Mouse (Mus musculus) intestine, postnatal 0 days (tissue): ENCODE measurements around the gene Wasf1. TPM values are rescaled to one million over a fixed set of nuclear protein-coding genes. Genes with fewer than 3 reads are reported as not detected.

Experiments used
- ATAC-seq: fragments of 200-750 bp; cut with Nextera tagmentation; 2 replicates; pipeline ENCODE4 v1.8.0; 2017; ENCODE audit warnings: mild to moderate bottlenecking, moderate TSS enrichment, moderate library complexity
- H3K27ac ChIP-seq: fragments of 300-500 bp; sonication (generic); 2 replicates; pipeline ENCODE4 v1.5.1; 2014; ENCODE audit warnings: mild to moderate bottlenecking, low read depth, low read length, moderate library complexity
- H3K27me3 ChIP-seq: fragments of 300-500 bp; sonication (generic); replicated peaks from 2 replicates; pipeline ENCODE4 v1.6.1; 2014; ENCODE audit warnings: low read length, mixed read lengths; ENCODE audit not compliant: control insufficient read depth, insufficient read depth
- H3K36me3 ChIP-seq: fragments of 300-500 bp; sonication (generic); 2 replicates; pipeline ENCODE4 v1.6.1; 2014; ENCODE audit warnings: mild to moderate bottlenecking, moderate library complexity; ENCODE audit not compliant: control insufficient read depth, insufficient read depth
- H3K4me1 ChIP-seq: fragments of 300-500 bp; sonication (generic); replicated peaks from 2 replicates; pipeline ENCODE4 v1.6.1; 2014; ENCODE audit warnings: antibody characterized with exemption, low read length, mixed read lengths; ENCODE audit not compliant: control insufficient read depth, insufficient read depth
- H3K4me2 ChIP-seq: fragments of 300-500 bp; sonication (generic); replicated peaks from 2 replicates; pipeline ENCODE4 v1.6.1; 2014; ENCODE audit warnings: low read depth, mild to moderate bottlenecking, moderate library complexity
- H3K4me3 ChIP-seq: fragments of 300-500 bp; sonication (generic); 2 replicates; pipeline ENCODE4 v1.5.1; 2014; ENCODE audit warnings: low read depth, low read length
- H3K9ac ChIP-seq: fragments of 300-500 bp; sonication (generic); 2 replicates; pipeline ENCODE4 v1.6.1; 2014; ENCODE audit warnings: mild to moderate bottlenecking, low read depth, low read length
- H3K9me3 ChIP-seq: fragments of 300-500 bp; sonication (generic); 2 replicates; pipeline ENCODE4 v1.6.1; 2016; ENCODE audit warnings: mixed run types; ENCODE audit not compliant: control insufficient read depth
- CTCF ChIP-seq: sonication (generic); IDR thresholded peaks from 2 replicates; pipeline ENCODE4 v1.5.1; 2016; ENCODE audit warnings: low read depth, mild to moderate bottlenecking, control low read depth, antibody characterized with exemption, moderate library complexity
- WGBS: fragments of 180-500 bp; shearing (Covaris S2); extraction: QIAGEN DNeasy Blood & Tissue Kit; methylation state at CpG from one replicate; pipeline ENCODE4 v1.1.7; 2014; 5-methylcytosine and 5-hydroxymethylcytosine counted together
- polyA plus RNA-seq: library from polyadenylated mRNA; unstranded; fragments of >200 nt; fragmentation: Nextera tagmentation; extraction: Ambion mirVana; gene quantifications from 2 replicates; pipeline ENCODE4 v1.2.1, GENCODE M21; 2015

Gene Wasf1
- polyA plus RNA-seq, 1 experiment from 2014 or later = 4.6 TPM

GRCm38 (mm10) chr10:40872052-40872451 is 11.2 kb upstream of the Wasf1 start:
- 84% methylated on average over 2 of the region's 2 CpGs for WGBS
- TF ChIP-seq CTCF = no peak
- ATAC-seq = no peak

GRCm38 (mm10) chr10:40878246-40878645 is 5.0 kb upstream of the Wasf1 start:
- WGBS = 90% methylated on average over 3 of the region's 3 CpGs
- ATAC-seq = no peak
- Histone ChIP-seq H3K4me2 (no peak overlapping the region), H3K4me3 (no peak overlapping the region), H3K27ac (no peak overlapping the region), H3K4me1 (peaks cover 4% of the 10 kb centered on the region; the same call in 1 of the 2 replicates), H3K9me3 (no peaks in the 10 kb centered on the region), H3K36me3 (no peaks in the 10 kb centered on the region), H3K9ac (no peak overlapping the region), H3K27me3 (no peaks in the 10 kb centered on the region)
- no peak for TF ChIP-seq CTCF

More at GRCm38 (mm10) chr10:40872052-40872451, 11.2 kb upstream of the Wasf1 start:
- no peak overlapping the region for H3K4me2 ChIP-seq
- H3K9me3 ChIP-seq = no peaks in the 10 kb centered on the region
- no peaks in the 10 kb centered on the region for H3K4me1 ChIP-seq
- H3K27ac ChIP-seq = no peak overlapping the region
- H3K4me3 ChIP-seq = no peak overlapping the region
- no peaks in the 10 kb centered on the region for H3K27me3 ChIP-seq
- H3K9ac ChIP-seq = no peak overlapping the region
- peaks cover 3% of the 10 kb centered on the region; the same call in 1 of the 2 replicates for H3K36me3 ChIP-seq

- 89% methylated on average over 9 of the region's 9 CpGs for WGBS
- no peak overlapping the region for H3K27ac ChIP-seq
- H3K9me3 ChIP-seq = no peaks in the 10 kb centered on the region
- no peak for ATAC-seq
- no peak for TF ChIP-seq CTCF
- no peaks in the 10 kb centered on the region for H3K36me3 ChIP-seq
- no peaks in the 10 kb centered on the region for H3K27me3 ChIP-seq
- no peak overlapping the region for H3K4me2 ChIP-seq
- H3K4me1 ChIP-seq = peaks cover 4% of the 10 kb centered on the region; the same call in 1 of the 2 replicates
- no peak overlapping the region for H3K4me3 ChIP-seq
- no peak overlapping the region for H3K9ac ChIP-seq
These were observed 3.3 kb upstream of the Wasf1 start for GRCm38 (mm10) chr10:40879969-40880368.

- no peak for TF ChIP-seq CTCF
- ATAC-seq = no peak
- no peaks in the 10 kb centered on the region for H3K9me3 ChIP-seq
- H3K9ac ChIP-seq = no peak overlapping the region
- 69% methylated on average over 3 of the region's 3 CpGs for WGBS
- peaks cover 4% of the 10 kb centered on the region; the same call in 1 of the 2 replicates for H3K4me1 ChIP-seq
- H3K4me3 ChIP-seq = no peak overlapping the region
- no peaks in the 10 kb centered on the region for H3K36me3 ChIP-seq
- H3K4me2 ChIP-seq = no peak overlapping the region
- H3K27ac ChIP-seq = no peak overlapping the region
- H3K27me3 ChIP-seq = no peaks in the 10 kb centered on the region
These were observed 2.0 kb upstream of the Wasf1 start for GRCm38 (mm10) chr10:40881236-40881635.

- Histone ChIP-seq H3K4me2 (peak overlapping the region; percentile 92), H3K36me3 (no peaks in the 10 kb centered on the region), H3K27ac (peak overlapping the region; percentile 61; the same call in 1 of the 2 replicates), H3K9me3 (no peaks in the 10 kb centered on the region), H3K4me3 (peak overlapping the region; percentile 67), H3K9ac (peak overlapping the region; percentile 77), H3K27me3 (no peaks in the 10 kb centered on the region), H3K4me1 (peaks cover 4% of the 10 kb centered on the region; the same call in 1 of the 2 replicates)
- 11% methylated on average over 9 of the region's 9 CpGs for WGBS
- ATAC-seq = no peak
- no peak for TF ChIP-seq CTCF
These were observed 942 bp upstream of the Wasf1 start for GRCm38 (mm10) chr10:40882333-40882732.

- WGBS = under 1% methylated on average over 55 of the region's 87 CpGs
- no peaks in the 10 kb centered on the region for H3K9me3 ChIP-seq
These were observed 486 bp downstream of the Wasf1 start for GRCm38 (mm10) chr10:40883644-40884278.

More at GRCm38 (mm10) chr10:40883644-40884278, 486 bp downstream of the Wasf1 start:
- ATAC-seq = peak; percentile 74
- no peaks in the 10 kb centered on the region for H3K36me3 ChIP-seq
- peak overlapping the region; percentile 69 for H3K27ac ChIP-seq
- H3K9ac ChIP-seq = peak overlapping the region; percentile 41
- peaks cover 4% of the 10 kb centered on the region; the same call in 1 of the 2 replicates for H3K4me1 ChIP-seq
- peak overlapping the region; percentile 92 for H3K4me2 ChIP-seq
- TF ChIP-seq CTCF = peak; percentile 37; the same call in 1 of the 2 replicates
- peak overlapping the region; percentile 67 for H3K4me3 ChIP-seq
- no peaks in the 10 kb centered on the region for H3K27me3 ChIP-seq
